ENCODE assay signal across 15 mouse cellular contexts in genomic region chr10:85146282-85146681, GRCm38 (mm10).
"Had no signal": no experiment of that assay in that cellular context is flagged by ENCODE, and none has a peak within 500 bp of the region (broad histone marks: within the 10 kb centered on the region; RNA-seq: fewer than 3 reads in every experiment).

No protein-coding gene starts in this region.

- H3K27ac ChIP-seq: layer of hippocampus, adult 2 months; limb, embryonic 10.5 days; liver, embryonic 15.5 days; midbrain, embryonic 13.5 days; neural tube, embryonic 15.5 days; stomach, postnatal 0 days had no signal

- H3K4me1 ChIP-seq: liver, embryonic 15.5 days; neural tube, embryonic 15.5 days had no signal

- H3K4me3 ChIP-seq: layer of hippocampus, adult 2 months; limb, embryonic 10.5 days; liver, embryonic 15.5 days; midbrain, embryonic 13.5 days; myocyte; neural tube, embryonic 15.5 days had no signal

- H3K4me2 ChIP-seq: liver, embryonic 11.5 days; liver, embryonic 15.5 days; midbrain, embryonic 13.5 days; neural tube, embryonic 15.5 days had no signal

- ATAC-seq: lung, postnatal 0 days; midbrain, embryonic 13.5 days had no signal

- H3K9me3 ChIP-seq: limb, embryonic 10.5 days; liver, embryonic 15.5 days; midbrain, embryonic 13.5 days; neural tube, embryonic 15.5 days had no signal

- H3K9ac ChIP-seq: liver, embryonic 15.5 days; midbrain, embryonic 13.5 days; neural tube, embryonic 15.5 days had no signal

- DNase-seq: kidney, postnatal 10 days; kidney, postnatal 4 days; lung, adult 2 months; lung, postnatal 36 days; right cerebral cortex, adult 18-20 months; thymus, postnatal 4 days had no signal

- H3K27me3 ChIP-seq: liver, embryonic 15.5 days; midbrain, embryonic 13.5 days; neural tube, embryonic 15.5 days had no signal
